Mouse (Mus musculus) pancreas, adult 10 weeks (tissue): ENCODE measurements around the gene Mis18a. TPM values are rescaled to one million over a fixed set of nuclear protein-coding genes. Genes with fewer than 3 reads are reported as not detected.

Source experiments
- polyA plus RNA-seq: library from polyadenylated mRNA; stranded (reverse); fragments of 350-450 nt; fragmentation: Illumina TruSeq; extraction: RNeasy Lipid Tissue Mini Kit (QIAGEN cat#74804); gene quantifications from one replicate; pipeline ENCODE4 v1.2.3, GENCODE M21; 2015; ENCODE audit warnings: low read depth, low replicate concordance; ENCODE audit not compliant: insufficient read depth

Gene Mis18a
- polyA plus RNA-seq, result 2.8 TPM

DNA sequence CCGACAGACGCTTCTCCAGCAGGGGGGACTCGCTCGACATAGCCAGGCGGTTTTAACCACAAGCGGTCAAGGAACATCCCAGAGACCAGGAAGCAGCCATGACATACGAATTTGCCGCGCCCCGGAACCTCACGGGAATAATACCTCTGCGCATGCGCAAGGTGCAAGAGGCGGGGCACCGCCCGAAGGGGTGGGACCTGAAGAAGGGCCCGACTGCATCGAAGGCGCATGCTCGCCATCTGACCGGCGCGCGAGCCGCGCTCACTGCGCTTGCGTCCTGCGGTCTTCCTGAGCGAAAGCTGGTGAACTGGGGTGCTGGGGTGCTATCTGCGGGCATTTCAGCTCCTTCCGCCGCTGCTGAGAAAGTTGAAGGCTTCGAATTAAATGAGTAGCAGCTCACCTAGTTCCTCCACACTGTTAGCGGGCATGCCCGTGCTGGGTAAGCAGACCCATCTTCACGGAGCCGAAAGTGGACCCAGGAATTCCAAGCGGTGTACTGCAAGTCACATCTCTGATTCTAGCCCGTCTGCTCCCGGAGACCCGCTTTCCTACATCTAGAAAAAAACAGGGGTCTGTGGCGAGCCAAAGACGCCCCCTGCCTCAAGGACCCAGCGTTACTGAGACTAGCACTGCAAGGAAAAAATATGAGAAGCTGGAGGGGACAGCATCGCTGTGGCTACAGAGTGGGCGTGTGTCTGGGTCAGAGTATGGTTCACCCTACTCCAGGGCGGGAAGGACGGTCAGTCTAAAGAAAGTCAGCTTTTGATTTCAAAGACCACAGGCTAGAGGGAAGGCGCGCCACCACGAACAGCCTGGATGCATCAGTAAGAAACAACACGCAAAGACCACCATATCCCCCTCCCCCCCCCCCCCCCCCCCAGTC lies at the start of gene Mis18a:
Gene Mis18a, minus strand, starts transcription at position 172 of the 883 bp plus-strand sequence.

DNA sequence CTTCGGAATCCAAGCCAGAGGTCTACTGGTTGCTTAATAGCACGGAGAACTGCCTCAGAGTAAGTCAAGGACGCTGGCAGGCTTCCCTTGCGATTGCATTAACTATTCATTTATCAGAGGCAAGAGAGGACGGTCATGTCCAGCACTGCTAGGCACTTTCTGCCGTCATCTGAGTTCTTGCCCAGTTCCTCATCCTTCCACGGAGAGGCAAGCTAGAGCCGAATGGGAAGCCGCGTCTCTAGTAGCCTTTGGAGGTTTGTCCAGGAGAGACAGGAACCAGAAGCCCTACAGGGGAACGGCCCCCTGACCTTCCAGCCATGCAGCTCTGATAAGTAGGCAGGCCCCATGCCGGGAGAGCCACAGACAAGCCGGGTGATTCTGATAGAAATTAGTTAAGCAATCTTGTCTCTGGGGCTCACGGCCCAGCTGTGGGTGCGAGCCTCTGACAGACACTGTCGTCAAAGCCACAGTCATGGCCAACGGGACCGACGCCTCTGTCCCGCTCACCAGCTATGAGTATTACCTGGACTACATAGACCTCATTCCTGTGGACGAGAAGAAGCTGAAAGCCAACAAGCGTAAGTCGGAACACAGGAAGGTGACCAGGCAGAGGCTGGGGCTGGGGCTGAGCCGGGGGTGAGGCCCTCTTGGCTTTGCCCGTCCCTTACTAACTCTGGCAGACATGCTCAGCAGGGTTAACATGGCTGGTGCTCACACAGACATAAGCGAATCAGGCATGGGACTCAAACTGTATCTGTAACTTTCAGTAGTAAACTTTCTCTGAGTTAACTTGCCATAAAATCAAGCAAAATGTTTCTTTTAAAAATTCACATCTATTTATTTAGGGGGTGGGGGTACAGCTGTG lies 11.1 kb upstream of the Mis18a start, which contains the start of gene Mrap:
Gene Mrap, plus strand, starts transcription at position 116 of the 865 bp plus-strand sequence.

Other genes starting within 250 kb of the Mis18a start
- gene Mrap, start 10.8 kb upstream of the Mis18a start, polyA plus RNA-seq, result 3.5 TPM
- gene Urb1, start 83.0 kb upstream of the Mis18a start, polyA plus RNA-seq, result 2.1 TPM
- gene Eva1c, start 99.3 kb upstream of the Mis18a start, polyA plus RNA-seq, result 0.63 TPM
- 11.2 TPM for gene Cfap298, start 207.7 kb upstream of the Mis18a start, polyA plus RNA-seq